ENCODE assay signal across 20 mouse cellular contexts in the genomic region with DNA sequence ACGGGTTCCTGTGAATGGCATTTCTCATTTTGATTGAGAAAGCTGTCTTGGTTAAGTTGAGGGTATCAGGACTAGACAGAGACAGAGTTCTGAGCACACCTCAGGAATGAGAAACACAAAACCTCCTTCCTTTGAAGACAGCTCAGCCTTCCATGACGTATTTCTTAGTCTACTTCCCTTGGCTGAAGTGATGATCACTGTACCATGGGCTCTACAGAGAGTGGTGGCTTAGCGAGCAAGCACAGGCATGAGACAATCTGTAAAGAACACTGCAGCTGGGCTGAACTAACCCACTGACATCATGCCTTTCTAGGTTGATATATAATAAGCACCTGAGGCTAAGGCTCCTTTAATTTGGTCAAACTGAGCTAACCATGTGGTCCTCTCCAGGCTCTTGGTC.
DNase-seq lines count a peak whose midpoint lies in the region; ATAC-seq lines count a peak whose summit lies in the region.
"Had no signal": no experiment of that assay in that cellular context is flagged by ENCODE, and none has a peak within 500 bp of the region (broad histone marks: within the 10 kb centered on the region; RNA-seq: fewer than 3 reads in every experiment).

No protein-coding gene starts in this region.

- H3K27ac ChIP-seq in heart, embryonic 13.5 days (replicated peaks): peak overlapping the region; percentile 81
- H3K27ac ChIP-seq in forebrain, embryonic 12.5 days: no peak overlapping the region
- H3K27ac ChIP-seq: embryonic facial prominence, embryonic 15.5 days; hindbrain, embryonic 10.5 days; macrophage; midbrain, embryonic 13.5 days; neural tube, embryonic 15.5 days had no signal

- no peak for ATAC-seq in heart, embryonic 13.5 days (ENCODE audit: extremely low read depth, insufficient number of reproducible peaks, low FRiP score, low TSS enrichment)
- peak; percentile 19; the same call in 1 of the 2 replicates for ATAC-seq in common myeloid progenitor, adult 5-6 weeks (replicated peaks; ENCODE audit: low read depth, poor library complexity, severe bottlenecking)
- peak; percentile 26 for ATAC-seq in megakaryocyte progenitor cell, adult 5-6 weeks (replicated peaks; ENCODE audit: poor library complexity)
- no peak for ATAC-seq in forebrain, embryonic 12.5 days (ENCODE audit: low FRiP score)
- ATAC-seq: midbrain, embryonic 13.5 days had no signal

- H3K9ac ChIP-seq in heart, embryonic 13.5 days: no peak overlapping the region
- no peak overlapping the region for H3K9ac ChIP-seq in forebrain, embryonic 12.5 days
- H3K9ac ChIP-seq: embryonic facial prominence, embryonic 15.5 days; lung, embryonic 14.5 days; midbrain, embryonic 13.5 days; neural tube, embryonic 15.5 days had no signal

- no peaks in the 10 kb centered on the region for H3K36me3 ChIP-seq in heart, embryonic 13.5 days
- H3K36me3 ChIP-seq in forebrain, embryonic 12.5 days (replicated peaks): no peaks in the 10 kb centered on the region
- H3K36me3 ChIP-seq: embryonic facial prominence, embryonic 15.5 days; hindbrain, embryonic 10.5 days; midbrain, embryonic 13.5 days; neural tube, embryonic 15.5 days had no signal

- WGBS in heart, embryonic 13.5 days: 24% methylated on average over 3 of the region's 3 CpGs
- WGBS in forebrain, embryonic 12.5 days: 88% methylated on average over 3 of the region's 3 CpGs

- H3K4me2 ChIP-seq in heart, embryonic 13.5 days: peak overlapping the region; percentile 29
- H3K4me2 ChIP-seq in forebrain, embryonic 12.5 days: no peak overlapping the region
- H3K4me2 ChIP-seq: embryonic facial prominence, embryonic 15.5 days; lung, embryonic 14.5 days; midbrain, embryonic 13.5 days; neural tube, embryonic 15.5 days had no signal

- no peak for DNase-seq in heart, adult 8-10 months (ENCODE audit: low spot score)
- DNase-seq in CD4-positive, CD25-positive, alpha-beta regulatory T cell, adult 2 months (ENCODE audit: low read depth, low spot score): peak; percentile 67
- DNase-seq in cerebellum, adult 11 months: no peak
- DNase-seq: cerebellum, postnatal 10 days; embryo, embryonic 11 days; gastrocnemius, postnatal 25 days; kidney, adult 9 months; lung, embryonic 14.5 days; retina, postnatal 1 day; thymus, adult 18-20 months had no signal

- no peaks in the 10 kb centered on the region for H3K27me3 ChIP-seq in heart, embryonic 13.5 days (replicated peaks)
- H3K27me3 ChIP-seq in forebrain, embryonic 12.5 days: no peaks in the 10 kb centered on the region
- H3K27me3 ChIP-seq: embryonic facial prominence, embryonic 15.5 days; midbrain, embryonic 13.5 days; neural tube, embryonic 15.5 days had no signal

- no peaks in the 10 kb centered on the region for H3K9me3 ChIP-seq in heart, embryonic 13.5 days
- no peaks in the 10 kb centered on the region for H3K9me3 ChIP-seq in forebrain, embryonic 12.5 days
- H3K9me3 ChIP-seq: embryonic facial prominence, embryonic 15.5 days; G1E; hindbrain, embryonic 10.5 days; midbrain, embryonic 13.5 days; neural tube, embryonic 15.5 days had no signal

- H3K4me1 ChIP-seq in heart, embryonic 13.5 days: peaks cover 42% of the 10 kb centered on the region
- peaks cover 3% of the 10 kb centered on the region; the same call in 1 of the 2 replicates for H3K4me1 ChIP-seq in forebrain, embryonic 12.5 days

- no peak overlapping the region for H3K4me3 ChIP-seq in heart, embryonic 13.5 days
- no peak overlapping the region for H3K4me3 ChIP-seq in forebrain, embryonic 12.5 days (replicated peaks)
- H3K4me3 ChIP-seq: embryonic facial prominence, embryonic 15.5 days; hindbrain, embryonic 10.5 days; midbrain, embryonic 13.5 days; neural tube, embryonic 15.5 days had no signal

Comparison
In these comparisons a context has a peak if more than half of its experiments do, and no peak if none do; other contexts are left out.
1. ATAC-seq: peak in common myeloid progenitor, adult 5-6 weeks (single experiment) and megakaryocyte progenitor cell, adult 5-6 weeks (single experiment); none in heart, embryonic 13.5 days (single experiment) and forebrain, embryonic 12.5 days (single experiment).